Comparison of ENCODE assay signal across 14 mouse cellular contexts in the genomic region with DNA sequence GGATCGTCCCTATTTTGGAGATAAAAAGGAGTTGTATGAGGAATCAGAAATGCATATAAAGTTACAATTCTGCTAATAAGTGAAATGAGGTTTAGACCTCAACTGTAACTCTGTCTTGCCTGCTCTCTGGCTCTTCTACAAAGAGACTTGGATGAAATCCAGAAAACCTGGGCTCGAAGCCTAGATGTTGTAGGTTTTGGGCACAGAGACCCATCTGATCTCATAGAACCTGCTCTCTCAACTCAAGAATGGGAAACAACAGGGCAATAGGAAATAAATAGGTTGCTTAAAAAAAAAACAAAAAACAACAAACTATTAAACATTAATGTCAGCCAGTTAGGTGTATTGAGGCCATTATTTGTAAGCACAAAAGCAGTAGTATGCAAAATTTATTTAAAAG.
DNase-seq lines count a peak whose midpoint lies in the region; ATAC-seq lines count a peak whose summit lies in the region.
"Had no signal": no experiment of that assay in that cellular context is flagged by ENCODE, and none has a peak within 500 bp of the region (broad histone marks: within the 10 kb centered on the region; RNA-seq: fewer than 3 reads in every experiment).

No protein-coding gene starts in this region.

- no peaks in the 10 kb centered on the region for H3K4me1 ChIP-seq in kidney, embryonic 14.5 days (ENCODE audit: control insufficient read depth, insufficient read depth, low read length)
- H3K4me1 ChIP-seq: limb, embryonic 15.5 days had no signal

- DNase-seq in heart, postnatal 10 days, result peak; percentile 23 to 24
- no peak for DNase-seq in heart, adult 11 months
- DNase-seq in ovary, postnatal 14 days (ENCODE audit: low spot score), result peak; percentile 32
- DNase-seq in ovary, postnatal 36 days (ENCODE audit: low spot score), result no peak
- peak; percentile 84 to 88 for DNase-seq in cerebellum, postnatal 14 days
- DNase-seq in layer of hippocampus, postnatal 14 days (ENCODE audit: low spot score in 2 of 2), result peak; percentile 35 to 71
- DNase-seq in spleen, adult 12 weeks (ENCODE audit: low spot score), result no peak

- H3K27me3 ChIP-seq in kidney, embryonic 14.5 days (ENCODE audit: control insufficient read depth, insufficient read depth, low read length), result no peaks in the 10 kb centered on the region
- H3K27me3 ChIP-seq: CH12.LX; forebrain, embryonic 15.5 days; limb, embryonic 15.5 days had no signal

- no peak overlapping the region for H3K4me3 ChIP-seq in kidney, embryonic 14.5 days (ENCODE audit: low read length)
- H3K4me3 ChIP-seq: forebrain, embryonic 15.5 days; limb, embryonic 15.5 days had no signal

- no peaks in the 10 kb centered on the region for H3K36me3 ChIP-seq in kidney, embryonic 14.5 days (ENCODE audit: control insufficient read depth, insufficient read depth, low read length)
- H3K36me3 ChIP-seq: forebrain, embryonic 15.5 days; limb, embryonic 15.5 days had no signal

- WGBS in kidney, embryonic 14.5 days, result 81% methylated on average over 2 of the region's 2 CpGs

- no peak for ATAC-seq in kidney, embryonic 14.5 days (ENCODE audit: low FRiP score, low TSS enrichment)
- ATAC-seq: forebrain, embryonic 15.5 days; intestine, postnatal 0 days; lung, postnatal 0 days; midbrain, embryonic 16.5 days had no signal

- no peak overlapping the region for H3K27ac ChIP-seq in kidney, embryonic 14.5 days (ENCODE audit: low read depth, low read length)
- H3K27ac ChIP-seq: forebrain, embryonic 15.5 days; limb, embryonic 15.5 days had no signal

- H3K9ac ChIP-seq in kidney, embryonic 14.5 days (ENCODE audit: low read depth, low read length), result no peak overlapping the region
- H3K9ac ChIP-seq: forebrain, embryonic 15.5 days; limb, embryonic 15.5 days had no signal

- intact Hi-C loops in heart, postnatal 10 days (cut with DNase I), result no loop called here

- H3K9me3 ChIP-seq in kidney, embryonic 14.5 days (ENCODE audit: control insufficient read depth, low read length), result no peaks in the 10 kb centered on the region
- H3K9me3 ChIP-seq: forebrain, embryonic 15.5 days; limb, embryonic 15.5 days had no signal

- H3K4me2 ChIP-seq in kidney, embryonic 14.5 days (replicated peaks; ENCODE audit: low read depth, low read length), result no peak overlapping the region
- H3K4me2 ChIP-seq: forebrain, embryonic 15.5 days; limb, embryonic 15.5 days had no signal

Comparison
In these comparisons a context has a peak if more than half of its experiments do, and no peak if none do; other contexts are left out.
1. DNase-seq: peak in heart, postnatal 10 days (2 of 2), ovary, postnatal 14 days (single experiment), cerebellum, postnatal 14 days (2 of 2) and layer of hippocampus, postnatal 14 days (2 of 2); none in heart, adult 11 months (single experiment), ovary, postnatal 36 days (single experiment) and spleen, adult 12 weeks (single experiment).